Mouse (Mus musculus): ENCODE data around the gene Pxdn.

DNA sequence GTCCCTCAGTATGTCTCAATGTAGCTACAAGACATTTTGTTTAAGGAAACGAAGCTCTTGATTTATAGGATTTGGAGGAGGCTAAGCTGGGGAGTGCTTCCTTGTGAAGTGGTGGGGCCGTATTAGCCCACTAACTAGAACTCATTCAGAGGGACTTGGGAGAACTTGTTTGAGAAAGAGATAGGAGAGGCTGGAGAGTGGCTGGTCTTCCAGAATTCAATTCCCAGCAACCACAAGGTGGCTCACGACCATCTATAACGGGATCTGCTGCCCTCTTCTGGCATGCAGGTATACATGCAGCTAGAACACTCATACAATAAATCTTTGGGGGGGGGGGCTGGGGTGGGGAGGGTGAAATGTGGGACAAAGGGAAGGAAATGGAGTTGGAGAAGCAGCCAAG is 102.7 kb downstream of the Pxdn start:
- TF ChIP-seq POLR2A (IDR thresholded peaks at IDR 0.05; ENCODE audit: low read depth, low read length) (no peak), CTCF (IDR thresholded peaks at IDR 0.05; ENCODE audit: borderline replicate concordance, insufficient read depth, low read length) (peak; percentile 73; the same call in 1 of the 2 replicates)

All from embryonic fibroblast, embryonic 13.5 days (primary cell).